Mouse (Mus musculus) adrenal gland, postnatal 14 days (tissue): ENCODE data around the gene Trat1. TPM values are rescaled to one million over a fixed set of nuclear protein-coding genes. Genes with fewer than 3 reads are reported as not detected.

ENCODE experiments used
- DNase-seq: peaks from one replicate; pipeline ENCODE4 v3.0.0; 2021; ENCODE audit warnings: mixed read lengths
- total RNA-seq: library from RNA; stranded (reverse); gene quantifications from 2 replicates; pipeline ENCODE4 v1.2.3, GENCODE M21; 2021

The Trat1 gene
- total RNA-seq, 1 experiment from 2014 or later = not detected

GRCm38 (mm10) chr16:48719679-48720078, 52.1 kb downstream of the Trat1 start:
- no peak for DNase-seq

GRCm38 (mm10) chr16:48716343-48716742, 55.5 kb downstream of the Trat1 start:
- no peak for DNase-seq

- DNase-seq = no peak
Measured at GRCm38 (mm10) chr16:48701896-48702295, 69.9 kb downstream of the Trat1 start.

Other genes starting within 250 kb of the Trat1 start
- gene Retnlb, start 44.8 kb upstream of the Trat1 start, total RNA-seq = not detected in 2 replicates
- gene Retnla, start 70.5 kb upstream of the Trat1 start, total RNA-seq = 15.2 and 22.2 TPM in 2 replicates
- gene Retnlg, start 100.6 kb upstream of the Trat1 start, total RNA-seq = 2.3 and 5.1 TPM in 2 replicates
- gene Dzip3, start 222.1 kb upstream of the Trat1 start, total RNA-seq = 15.8 and 18.3 TPM in 2 replicates
- 7.6 and 8.0 TPM in 2 replicates for gene Cip2a, start 222.2 kb upstream of the Trat1 start, total RNA-seq